Mouse (Mus musculus): Measurements from ENCODE around the gene 4933402J07Rik. TPM values are rescaled to one million over a fixed set of nuclear protein-coding genes. Genes with fewer than 3 reads are reported as not detected.

Gene 4933402J07Rik
- total RNA-seq, 2 experiments from 2014 or later: not detected

DNA sequence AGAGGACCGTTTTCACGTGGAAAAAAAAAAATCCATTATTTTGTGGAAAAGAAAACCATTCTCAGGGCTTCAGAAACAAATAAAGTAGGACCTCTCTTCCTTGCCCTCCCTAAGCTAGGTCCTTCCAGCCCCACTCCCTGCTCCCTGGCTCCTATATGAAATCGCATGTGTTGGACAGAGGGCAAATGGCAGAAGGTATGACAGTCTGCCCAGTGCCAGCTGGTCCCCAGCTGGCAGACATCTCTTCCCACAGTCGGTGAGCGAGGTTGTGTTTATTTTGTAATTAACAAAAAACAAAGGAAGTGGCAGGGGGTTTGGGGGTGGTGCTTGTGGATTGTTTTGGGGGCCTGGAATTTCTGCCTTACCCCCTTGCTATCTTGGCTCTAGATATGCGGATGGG is 56.6 kb downstream of the 4933402J07Rik start:
- no peak for DNase-seq (ENCODE audit: low spot score)

GRCm38 (mm10) chr8:87621181-87621580 is 57.5 kb downstream of the 4933402J07Rik start:
- no peak for DNase-seq (ENCODE audit: low spot score)

GRCm38 (mm10) chr8:87629656-87630055 is 66.0 kb downstream of the 4933402J07Rik start:
- DNase-seq (ENCODE audit: low spot score): no peak

- no peak for DNase-seq (ENCODE audit: low spot score)
These were observed 68.1 kb downstream of the 4933402J07Rik start for GRCm38 (mm10) chr8:87631776-87632175.

DNA sequence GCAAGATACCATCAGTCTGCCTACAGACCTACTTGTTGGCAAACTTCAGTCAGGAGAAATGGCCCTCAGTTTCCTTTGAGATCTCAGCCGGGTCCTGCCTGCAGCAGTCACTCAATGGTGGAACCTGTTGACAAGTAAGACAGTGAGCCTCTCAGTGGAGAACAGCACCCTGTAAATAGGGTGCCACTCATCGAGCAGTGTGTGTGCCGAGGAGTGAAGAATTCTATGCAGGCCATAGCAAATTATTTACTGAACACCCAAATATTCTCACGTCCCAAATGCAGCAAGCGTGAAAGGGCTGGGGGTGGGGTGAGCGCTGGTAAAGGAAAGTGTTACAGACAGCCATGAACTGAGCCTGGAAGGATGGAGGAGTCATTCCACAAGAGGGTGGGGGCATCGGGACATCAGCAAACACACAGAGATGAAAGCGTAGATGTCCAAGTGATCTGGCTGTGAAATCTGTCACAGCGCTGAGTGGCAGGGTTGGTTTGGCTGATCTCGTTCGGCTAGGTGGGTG is 72.6 kb downstream of the 4933402J07Rik start:
- DNase-seq (ENCODE audit: low spot score): no peak

Other genes starting within 250 kb of the 4933402J07Rik start
- not detected for gene Cbln1, start 91.2 kb upstream of the 4933402J07Rik start, total RNA-seq (2021)